Mouse (Mus musculus): ENCODE data around the gene Pkmyt1. TPM values are rescaled to one million over a fixed set of nuclear protein-coding genes. Genes with fewer than 3 reads are reported as not detected.
A peak's percentile ranks its signal among the peaks of the same experiment; 100 is the strongest.

The Pkmyt1 gene
- polyA plus RNA-seq, 1 experiment from 2014 or later = 79.0 TPM

- Histone ChIP-seq H3K9me3 (ENCODE audit: low read depth, low read length) (no peaks in the 10 kb centered on the region), H3K4me3 (ENCODE audit: low read depth, low read length) (no peak overlapping the region), H3K27me3 (ENCODE audit: insufficient read depth, low read length) (peaks cover 56% of the 10 kb centered on the region), H3K4me1 (ENCODE audit: insufficient read depth) (peaks cover 4% of the 10 kb centered on the region; the same call in 1 of the 2 replicates), H3K4me2 (no peak overlapping the region), H3K27ac (ENCODE audit: low read depth) (no peak overlapping the region), H3K36me3 (ENCODE audit: insufficient read depth) (peaks cover 8% of the 10 kb centered on the region), H3K9ac (no peak overlapping the region)
- ATAC-seq (ENCODE audit: insufficient read depth) = no peak
- no peak for DNase-seq
- WGBS = 75% methylated on average over 3 of the region's 3 CpGs
- TF ChIP-seq CTCF (IDR thresholded peaks at IDR 0.05; ENCODE audit: low read depth) = no peak
These were observed 21.3 kb downstream of the Pkmyt1 start for GRCm38 (mm10) chr17:23747471-23747870.

- no peak for DNase-seq
- no peak overlapping the region for H3K4me2 ChIP-seq
These were observed 21.9 kb downstream of the Pkmyt1 start for GRCm38 (mm10) chr17:23748026-23748425.

GRCm38 (mm10) chr17:23748631-23749391 is 22.7 kb downstream of the Pkmyt1 start:
- WGBS = 27% methylated on average over 10 of the region's 10 CpGs
- peak; percentile 77 for TF ChIP-seq CTCF (IDR thresholded peaks at IDR 0.05; ENCODE audit: low read depth)
- Histone ChIP-seq H3K27me3 (ENCODE audit: insufficient read depth, low read length) (peaks cover 42% of the 10 kb centered on the region), H3K4me1 (ENCODE audit: insufficient read depth) (peaks cover 4% of the 10 kb centered on the region; the same call in 1 of the 2 replicates), H3K4me3 (ENCODE audit: low read depth, low read length) (0 out of 2 replicates have a peak overlapping the region, but pooled peaks have one; percentile 1), H3K9ac (no peak overlapping the region), H3K4me2 (peak overlapping the region; percentile 32; the same call in 1 of the 2 replicates), H3K9me3 (ENCODE audit: low read depth, low read length) (no peaks in the 10 kb centered on the region), H3K27ac (ENCODE audit: low read depth) (no peak overlapping the region), H3K36me3 (ENCODE audit: insufficient read depth) (peaks cover 22% of the 10 kb centered on the region)
- ATAC-seq (ENCODE audit: insufficient read depth) = 0 out of 2 replicates have a peak, but pooled peaks have one; percentile 20
- DNase-seq = peak; percentile 91

More at GRCm38 (mm10) chr17:23748026-23748425, 21.9 kb downstream of the Pkmyt1 start:
- no peak for ATAC-seq (ENCODE audit: insufficient read depth)
- H3K9ac ChIP-seq = no peak overlapping the region
- peaks cover 4% of the 10 kb centered on the region; the same call in 1 of the 2 replicates for H3K4me1 ChIP-seq (ENCODE audit: insufficient read depth)
- 14% methylated on average over 6 of the region's 6 CpGs for WGBS
- no peak overlapping the region for H3K4me3 ChIP-seq (ENCODE audit: low read depth, low read length)
- H3K9me3 ChIP-seq (ENCODE audit: low read depth, low read length) = no peaks in the 10 kb centered on the region
- no peak for TF ChIP-seq CTCF (IDR thresholded peaks at IDR 0.05; ENCODE audit: low read depth)
- peaks cover 50% of the 10 kb centered on the region for H3K27me3 ChIP-seq (ENCODE audit: insufficient read depth, low read length)
- H3K36me3 ChIP-seq (ENCODE audit: insufficient read depth) = peaks cover 14% of the 10 kb centered on the region
- H3K27ac ChIP-seq (ENCODE audit: low read depth) = no peak overlapping the region

- WGBS = 75% methylated on average over 11 of the region's 11 CpGs
These were observed 23.5 kb downstream of the Pkmyt1 start for GRCm38 (mm10) chr17:23749400-23750191.

GRCm38 (mm10) chr17:23755689-23756088 is 29.6 kb downstream of the Pkmyt1 start:
- H3K9ac ChIP-seq = no peak overlapping the region
- H3K4me3 ChIP-seq (ENCODE audit: low read depth, low read length) = no peak overlapping the region
- H3K9me3 ChIP-seq (ENCODE audit: low read depth, low read length) = no peaks in the 10 kb centered on the region
- ATAC-seq (ENCODE audit: insufficient read depth) (peak; percentile 60; the same call in 1 of the 2 replicates), DNase-seq (peak; percentile 17)
- peak overlapping the region; percentile 16; the same call in 1 of the 2 replicates for H3K27ac ChIP-seq (ENCODE audit: low read depth)
- 0 out of 2 replicates have a peak overlapping the region, but pooled peaks have one; percentile 21 for H3K4me2 ChIP-seq
- 90% methylated on average over 13 of the region's 13 CpGs for WGBS
- peaks cover 74% of the 10 kb centered on the region for H3K36me3 ChIP-seq (ENCODE audit: insufficient read depth)
- no peaks in the 10 kb centered on the region for H3K4me1 ChIP-seq (ENCODE audit: insufficient read depth)
- no peaks in the 10 kb centered on the region for H3K27me3 ChIP-seq (ENCODE audit: insufficient read depth, low read length)
- TF ChIP-seq CTCF (IDR thresholded peaks at IDR 0.05; ENCODE audit: low read depth) = no peak

More at GRCm38 (mm10) chr17:23749400-23750191, 23.5 kb downstream of the Pkmyt1 start:
- DNase-seq (no peak), ATAC-seq (ENCODE audit: insufficient read depth) (no peak)
- Histone ChIP-seq H3K27ac (ENCODE audit: low read depth) (no peak overlapping the region), H3K9me3 (ENCODE audit: low read depth, low read length) (no peaks in the 10 kb centered on the region), H3K27me3 (ENCODE audit: insufficient read depth, low read length) (peaks cover 34% of the 10 kb centered on the region), H3K36me3 (ENCODE audit: insufficient read depth) (peaks cover 25% of the 10 kb centered on the region), H3K9ac (no peak overlapping the region), H3K4me1 (ENCODE audit: insufficient read depth) (peaks cover 4% of the 10 kb centered on the region; the same call in 1 of the 2 replicates), H3K4me2 (peak overlapping the region; percentile 32; the same call in 1 of the 2 replicates), H3K4me3 (ENCODE audit: low read depth, low read length) (0 out of 2 replicates have a peak overlapping the region, but pooled peaks have one; percentile 1)
- TF ChIP-seq CTCF (IDR thresholded peaks at IDR 0.05; ENCODE audit: low read depth) = no peak

GRCm38 (mm10) chr17:23757581-23757980 is 31.4 kb downstream of the Pkmyt1 start:
- peaks cover 84% of the 10 kb centered on the region for H3K36me3 ChIP-seq (ENCODE audit: insufficient read depth)
- H3K9me3 ChIP-seq (ENCODE audit: low read depth, low read length) = no peaks in the 10 kb centered on the region
- H3K4me3 ChIP-seq (ENCODE audit: low read depth, low read length) = no peak overlapping the region
- H3K4me2 ChIP-seq = no peak overlapping the region
- no peak for ATAC-seq (ENCODE audit: insufficient read depth)
- TF ChIP-seq CTCF (IDR thresholded peaks at IDR 0.05; ENCODE audit: low read depth) = no peak
- H3K4me1 ChIP-seq (ENCODE audit: insufficient read depth) = no peaks in the 10 kb centered on the region
- WGBS = 92% methylated on average over 9 of the region's 9 CpGs
- DNase-seq = no peak
- H3K9ac ChIP-seq = no peak overlapping the region
- H3K27me3 ChIP-seq (ENCODE audit: insufficient read depth, low read length) = no peaks in the 10 kb centered on the region
- H3K27ac ChIP-seq (ENCODE audit: low read depth) = no peak overlapping the region
